Mouse (Mus musculus) gastrocnemius, adult 18-20 months (tissue): Measurements from ENCODE around the gene Afap1. TPM values are rescaled to one million over a fixed set of nuclear protein-coding genes. Genes with fewer than 3 reads are reported as not detected.

Experiments
- DNase-seq: peaks from one replicate; pipeline ENCODE4 v3.0.0; 2021; ENCODE audit warnings: low spot score
- total RNA-seq, 2 experiments: library from RNA; stranded (reverse); gene quantifications; 2 replicates each; pipeline ENCODE4 v1.2.3; 2021

Gene Afap1
- total RNA-seq, 2 experiments from 2014 or later: 5.8 to 7.8 TPM

GRCm38 (mm10) chr5:35896556-35896955 lies 3.4 kb downstream of the Afap1 start:
- no peak for DNase-seq

GRCm38 (mm10) chr5:35897147-35897546 lies 4.0 kb downstream of the Afap1 start:
- DNase-seq: no peak

- peak; percentile 45 for DNase-seq
These were observed 5.0 kb downstream of the Afap1 start for GRCm38 (mm10) chr5:35898114-35898513.

- no peak for DNase-seq
These were observed 5.9 kb downstream of the Afap1 start for GRCm38 (mm10) chr5:35898994-35899393.

GRCm38 (mm10) chr5:35900401-35901225 lies 7.5 kb downstream of the Afap1 start:
- no peak for DNase-seq

GRCm38 (mm10) chr5:35901226-35901809 lies 8.2 kb downstream of the Afap1 start:
- no peak for DNase-seq

- no peak for DNase-seq
These were observed 10.3 kb downstream of the Afap1 start for GRCm38 (mm10) chr5:35903456-35903855.

- no peak for DNase-seq
These were observed 12.2 kb downstream of the Afap1 start for GRCm38 (mm10) chr5:35905283-35905682.

GRCm38 (mm10) chr5:35907090-35907489 lies 14.0 kb downstream of the Afap1 start:
- DNase-seq: no peak

- DNase-seq: peak; percentile 65
These were observed 14.7 kb downstream of the Afap1 start for GRCm38 (mm10) chr5:35907633-35908426.

- DNase-seq: no peak
These were observed 15.7 kb downstream of the Afap1 start for GRCm38 (mm10) chr5:35908626-35909443.

GRCm38 (mm10) chr5:35915629-35916300 lies 22.6 kb downstream of the Afap1 start:
- no peak for DNase-seq

GRCm38 (mm10) chr5:35916666-35917065 lies 23.5 kb downstream of the Afap1 start:
- DNase-seq: no peak

GRCm38 (mm10) chr5:35918387-35918786 lies 25.3 kb downstream of the Afap1 start:
- DNase-seq: no peak

- no peak for DNase-seq
These were observed 27.0 kb downstream of the Afap1 start for GRCm38 (mm10) chr5:35920076-35920475.

- DNase-seq: no peak
These were observed 27.4 kb downstream of the Afap1 start for GRCm38 (mm10) chr5:35920557-35920956.

- DNase-seq: no peak
These were observed 28.0 kb downstream of the Afap1 start for GRCm38 (mm10) chr5:35921141-35921540.

- peak; percentile 50 for DNase-seq
These were observed 28.6 kb downstream of the Afap1 start for GRCm38 (mm10) chr5:35921595-35922254.

GRCm38 (mm10) chr5:35923448-35923847 lies 30.3 kb downstream of the Afap1 start:
- no peak for DNase-seq

GRCm38 (mm10) chr5:35925171-35925634 lies 32.1 kb downstream of the Afap1 start:
- no peak for DNase-seq
